Mouse (Mus musculus): ENCODE results near the gene Plekhh1.

GRCm38 (mm10) chr12:78981938-78982825, 46.8 kb upstream of the Plekhh1 start:
- TF ChIP-seq CTCF (IDR thresholded peaks at IDR 0.05; ENCODE audit: low read depth, low read length) (no peak), EP300 (IDR thresholded peaks at IDR 0.05; ENCODE audit: insufficient read depth, low read depth, low read length) (no peak)
